Mouse (Mus musculus) midbrain, embryonic 14.5 days (tissue): Measurements from ENCODE around the gene Vsig10l. TPM values are rescaled to one million over a fixed set of nuclear protein-coding genes. Genes with fewer than 3 reads are reported as not detected.

Experiments used
- ATAC-seq: fragments of 200-750 bp; cut with Nextera tagmentation; 2 replicates; pipeline ENCODE4 v1.8.0; 2017; ENCODE audit warnings: moderate number of reproducible peaks, moderate library complexity; ENCODE audit not compliant: low FRiP score, low TSS enrichment
- DNase-seq: peaks from one replicate; pipeline ENCODE4 v3.0.0-alpha.2; 2015
- H3K27ac ChIP-seq: fragments of 300-500 bp; sonication (generic); replicated peaks from 2 replicates; pipeline ENCODE4 v1.5.1; 2014; ENCODE audit warnings: mild to moderate bottlenecking, low read depth, low read length, moderate library complexity
- H3K27me3 ChIP-seq: fragments of 300-500 bp; sonication (generic); 2 replicates; pipeline ENCODE4 v1.6.1; 2014; ENCODE audit warnings: low read length, control low read depth, mixed read lengths; ENCODE audit not compliant: control insufficient read depth, insufficient read depth
- H3K36me3 ChIP-seq: fragments of 300-500 bp; sonication (generic); 2 replicates; pipeline ENCODE4 v1.6.1; 2014; ENCODE audit warnings: low read length, control low read depth; ENCODE audit not compliant: control insufficient read depth, insufficient read depth
- H3K4me1 ChIP-seq: fragments of 300-500 bp; sonication (generic); 2 replicates; pipeline ENCODE4 v1.6.1; 2014; ENCODE audit warnings: mild to moderate bottlenecking, antibody characterized with exemption, low read length, control low read depth; ENCODE audit not compliant: control insufficient read depth, insufficient read depth
- H3K4me2 ChIP-seq: fragments of 300-500 bp; sonication (generic); 2 replicates; pipeline ENCODE4 v1.6.1; 2014; ENCODE audit warnings: mild to moderate bottlenecking, low read length, moderate library complexity
- H3K4me3 ChIP-seq: fragments of 300-500 bp; sonication (generic); replicated peaks from 2 replicates; pipeline ENCODE4 v1.5.1; 2014; ENCODE audit warnings: low read depth, low read length
- H3K9ac ChIP-seq: fragments of 300-500 bp; sonication (generic); replicated peaks from 2 replicates; pipeline ENCODE4 v1.6.1; 2014; ENCODE audit warnings: mild to moderate bottlenecking, low read length, moderate library complexity
- H3K9me3 ChIP-seq: fragments of 300-500 bp; sonication (generic); 2 replicates; pipeline ENCODE4 v1.6.1; 2016; ENCODE audit warnings: low read length, control low read depth, mixed read lengths; ENCODE audit not compliant: control insufficient read depth
- WGBS: fragments of 180-500 bp; shearing (Covaris S2); extraction: QIAGEN DNeasy Blood & Tissue Kit; methylation state at CpG from one replicate; pipeline ENCODE4 v1.1.7; 2014; 5-methylcytosine and 5-hydroxymethylcytosine counted together
- microRNA-seq: library from miRNA; unstranded; fragments of <30 nt; microRNA quantifications from one replicate; pipeline ENCODE4, GENCODE M21; 2016
- polyA plus RNA-seq: library from polyadenylated mRNA; unstranded; fragments of >200 nt; fragmentation: Nextera tagmentation; extraction: Ambion mirVana; gene quantifications from 2 replicates; pipeline ENCODE4 v1.2.1, GENCODE M21; 2014

The Vsig10l gene
- polyA plus RNA-seq, 1 experiment from 2014 or later, result 8.0 TPM

DNA sequence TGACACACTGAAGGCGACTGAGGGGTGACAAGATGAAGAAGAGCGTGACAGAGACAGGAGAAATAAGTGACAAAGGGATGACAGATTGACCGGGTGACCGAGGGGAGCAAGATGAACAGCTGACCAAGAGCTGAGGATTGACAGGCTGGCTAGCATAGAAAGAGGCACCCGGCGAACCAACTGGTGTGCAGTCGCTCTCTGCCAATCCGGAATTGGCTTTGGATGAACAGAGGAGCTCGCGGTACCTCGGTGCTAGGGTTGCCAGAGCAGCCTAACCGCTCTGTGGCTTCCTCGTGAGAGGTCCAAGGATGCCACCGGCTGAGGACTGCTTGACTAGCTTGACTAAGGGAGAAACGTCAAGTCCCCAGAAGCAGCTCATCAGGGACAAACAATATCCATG is 55.4 kb downstream of the Vsig10l start:
- 83% methylated on average over 15 of the region's 15 CpGs for WGBS
- Histone ChIP-seq H3K27me3 (no peaks in the 10 kb centered on the region), H3K4me3 (no peak overlapping the region), H3K27ac (no peak overlapping the region), H3K9me3 (no peaks in the 10 kb centered on the region), H3K36me3 (no peaks in the 10 kb centered on the region), H3K9ac (no peak overlapping the region), H3K4me1 (no peaks in the 10 kb centered on the region), H3K4me2 (no peak overlapping the region)
- DNase-seq (no peak), ATAC-seq (no peak)

Small RNA genes within 50 kb of the gene (microRNA-seq; reads per million reads assigned to microRNA genes)
- gene Mir7051, result 0.88 reads per million

Other genes starting within 250 kb of the Vsig10l start
- gene Zfp715, start 149.9 kb upstream of the Vsig10l start, polyA plus RNA-seq, result 18.7 and 29.5 TPM in 2 replicates
- 0.16 and 0.21 TPM in 2 replicates for gene Siglecf, start 111.8 kb upstream of the Vsig10l start, polyA plus RNA-seq
- not detected in 2 replicates for gene Siglecg, start 54.9 kb upstream of the Vsig10l start, polyA plus RNA-seq
- not detected in 2 replicates for gene Lim2, start 35.5 kb upstream of the Vsig10l start, polyA plus RNA-seq
- gene Nkg7, start 26.1 kb upstream of the Vsig10l start, polyA plus RNA-seq, result not detected in 2 replicates
- not detected in 2 replicates for gene Cldnd2, start 22.4 kb upstream of the Vsig10l start, polyA plus RNA-seq
- gene Etfb, start 19.1 kb upstream of the Vsig10l start, polyA plus RNA-seq, result 101 and 120 TPM in 2 replicates
- not detected in 2 replicates for gene Gm45233, start 19.0 kb upstream of the Vsig10l start, polyA plus RNA-seq
- 8.8 and 12.1 TPM in 2 replicates for gene Iglon5, start 26.9 kb downstream of the Vsig10l start, polyA plus RNA-seq
- not detected in 2 replicates for gene 4931406B18Rik, start 42.8 kb downstream of the Vsig10l start, polyA plus RNA-seq
- gene Cd33, start 81.3 kb downstream of the Vsig10l start, polyA plus RNA-seq, result 0.38 and 0.65 TPM in 2 replicates
- 7.0 and 10.3 TPM in 2 replicates for gene Zfp658, start 99.1 kb downstream of the Vsig10l start, polyA plus RNA-seq
- 14.5 and 19.4 TPM in 2 replicates for gene Zfp719, start 116.5 kb downstream of the Vsig10l start, polyA plus RNA-seq
- gene Zfp819, start 144.0 kb downstream of the Vsig10l start, polyA plus RNA-seq, result 0.27 and 0.54 TPM in 2 replicates
- gene Ceacam18, start 171.6 kb downstream of the Vsig10l start, polyA plus RNA-seq, result 0.15 TPM in 1 of 2 replicates, not detected in the other
- 0.21 TPM in 1 of 2 replicates, not detected in the other for gene Siglece, start 197.0 kb downstream of the Vsig10l start, polyA plus RNA-seq
- 16.6 and 23.4 TPM in 2 replicates for gene Ctu1, start 208.9 kb downstream of the Vsig10l start, polyA plus RNA-seq
- gene Klk14, start 227.3 kb downstream of the Vsig10l start, polyA plus RNA-seq, result not detected in 2 replicates
- gene Klk13, start 249.4 kb downstream of the Vsig10l start, polyA plus RNA-seq, result not detected in 2 replicates